Mouse (Mus musculus) kidney, embryonic 16.5 days (tissue): Measurements from ENCODE around the gene Lgals3. TPM values are rescaled to one million over a fixed set of nuclear protein-coding genes. Genes with fewer than 3 reads are reported as not detected.
"Not testable (repeated sequence)": the region's sequence is repeated elsewhere in the genome, so short reads cannot be mapped to it uniquely, and the experiment has no call there.

Source experiments
- ATAC-seq: fragments of 200-750 bp; cut with Nextera tagmentation; 2 replicates; pipeline ENCODE4 v1.8.0; 2017; ENCODE audit warnings: moderate TSS enrichment; ENCODE audit not compliant: low FRiP score, low TSS enrichment
- H3K27ac ChIP-seq: fragments of 300-500 bp; sonication (generic); 2 replicates; pipeline ENCODE4 v1.5.1; 2014; ENCODE audit warnings: low read length
- H3K27me3 ChIP-seq: fragments of 300-500 bp; sonication (generic); 2 replicates; pipeline ENCODE4 v1.6.1; 2014; ENCODE audit warnings: low read length, control low read depth, mixed read lengths; ENCODE audit not compliant: insufficient read depth
- H3K36me3 ChIP-seq: fragments of 300-500 bp; sonication (generic); 2 replicates; pipeline ENCODE4 v1.6.1; 2014; ENCODE audit warnings: low read length, control low read depth, mixed read lengths; ENCODE audit not compliant: insufficient read depth
- H3K4me1 ChIP-seq: fragments of 300-500 bp; sonication (generic); 2 replicates; pipeline ENCODE4 v1.6.1; 2014; ENCODE audit warnings: low read length, control low read depth, mixed read lengths; ENCODE audit not compliant: insufficient read depth
- H3K4me2 ChIP-seq: fragments of 300-500 bp; sonication (generic); replicated peaks from 2 replicates; pipeline ENCODE4 v1.6.1; 2014; ENCODE audit warnings: low read depth, low read length
- H3K4me3 ChIP-seq: fragments of 300-500 bp; sonication (generic); 2 replicates; pipeline ENCODE4 v1.5.1; 2014; ENCODE audit warnings: mild to moderate bottlenecking, low read length
- H3K9ac ChIP-seq: fragments of 300-500 bp; sonication (generic); replicated peaks from 2 replicates; pipeline ENCODE4 v1.6.1; 2014; ENCODE audit warnings: low read length
- H3K9me3 ChIP-seq: fragments of 300-500 bp; sonication (generic); 2 replicates; pipeline ENCODE4 v1.6.1; 2016; ENCODE audit warnings: low read length, control low read depth
- WGBS: fragments of 180-500 bp; shearing (Covaris S2); extraction: QIAGEN DNeasy Blood & Tissue Kit; methylation state at CpG from one replicate; pipeline ENCODE4 v1.1.7; 2014; 5-methylcytosine and 5-hydroxymethylcytosine counted together
- polyA plus RNA-seq: library from polyadenylated mRNA; unstranded; fragments of >200 nt; fragmentation: Nextera tagmentation; extraction: Ambion mirVana; gene quantifications from 2 replicates; pipeline ENCODE4 v1.2.1, GENCODE M21; 2015

Lgals3 gene
- polyA plus RNA-seq, result 30.1 and 37.6 TPM in 2 replicates

GRCm38 (mm10) chr14:47367461-47367860, at the start of gene Lgals3:
Gene Lgals3 (plus strand): TSS chr14:47367751.
- 52% methylated on average over 9 of the region's 9 CpGs for WGBS
- ATAC-seq, result peak; percentile 85
- peaks cover 8% of the 10 kb centered on the region for H3K4me1 ChIP-seq
- H3K27me3 ChIP-seq, result peaks cover under 1% of the 10 kb centered on the region; the same call in 1 of the 2 replicates
- H3K9ac ChIP-seq, result no peak within 1 kb of the TSS
- no peaks in the 10 kb centered on the region for H3K36me3 ChIP-seq
- peak within 1 kb of the TSS; percentile 85 for H3K27ac ChIP-seq
- H3K4me3 ChIP-seq, result no peak within 1 kb of the TSS
- no peak within 1 kb of the TSS for H3K4me2 ChIP-seq
- no peaks in the 10 kb centered on the region for H3K9me3 ChIP-seq

DNA sequence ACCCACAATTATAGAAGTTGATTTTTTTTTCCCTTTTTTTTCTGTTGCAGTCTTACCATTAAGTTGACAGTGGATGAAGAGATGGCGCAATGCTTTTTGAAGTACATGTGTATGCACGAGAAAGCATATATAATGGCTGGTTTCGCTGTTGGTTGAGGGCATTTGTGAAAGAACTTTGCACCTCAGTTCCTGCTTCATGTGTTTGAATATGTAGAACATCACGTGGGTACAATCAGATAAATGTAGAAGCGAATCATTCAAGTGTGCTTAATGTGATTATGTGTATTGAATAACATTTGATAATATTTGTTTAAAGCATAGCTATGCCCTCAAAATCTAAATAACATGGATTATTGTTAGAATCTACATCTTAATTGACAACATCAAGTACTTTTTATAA, 48.2 kb upstream of the Lgals3 start:
- Histone ChIP-seq H3K4me2 (no peak overlapping the region), H3K27ac (no peak overlapping the region), H3K9me3 (no peaks in the 10 kb centered on the region), H3K36me3 (peaks cover 36% of the 10 kb centered on the region), H3K4me1 (no peaks in the 10 kb centered on the region), H3K27me3 (no peaks in the 10 kb centered on the region), H3K4me3 (no peak overlapping the region), H3K9ac (no peak overlapping the region)
- ATAC-seq, result no peak
- 88% methylated on average over 5 of the region's 5 CpGs for WGBS

DNA sequence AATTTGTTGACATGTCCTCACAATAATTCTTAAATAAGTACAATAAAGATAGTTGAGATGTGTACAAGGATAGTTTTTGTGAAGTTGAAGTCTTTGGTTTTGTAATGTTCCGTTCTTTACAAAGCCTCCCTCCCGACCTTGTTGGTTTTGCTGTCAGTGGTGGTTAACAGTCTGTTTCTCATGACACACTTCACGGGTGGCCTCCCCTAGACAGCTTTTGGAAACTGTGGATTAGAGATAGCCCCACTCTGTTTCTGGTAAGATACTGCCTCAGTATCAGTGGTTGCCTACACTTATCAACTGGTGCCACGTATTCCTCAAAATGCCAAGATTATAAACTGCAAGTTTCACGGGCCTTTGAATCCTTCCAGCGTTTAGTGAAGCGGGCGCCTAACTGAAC, 46.0 kb upstream of the Lgals3 start:
- not testable (repeated sequence) for H3K9ac ChIP-seq, H3K4me3 ChIP-seq, H3K27me3 ChIP-seq, H3K4me1 ChIP-seq, H3K4me2 ChIP-seq, ATAC-seq, H3K27ac ChIP-seq, H3K9me3 ChIP-seq
- 90% methylated on average over 6 of the region's 8 CpGs for WGBS
- peaks cover 23% of the 10 kb centered on the region for H3K36me3 ChIP-seq

GRCm38 (mm10) chr14:47325965-47326761, 41.4 kb upstream of the Lgals3 start:
- no peak overlapping the region for H3K9ac ChIP-seq
- H3K4me3 ChIP-seq, result no peak overlapping the region
- WGBS, result 82% methylated on average over 9 of the region's 9 CpGs
- no peaks in the 10 kb centered on the region for H3K9me3 ChIP-seq
- H3K27me3 ChIP-seq, result no peaks in the 10 kb centered on the region
- H3K4me1 ChIP-seq, result no peaks in the 10 kb centered on the region
- H3K27ac ChIP-seq, result no peak overlapping the region
- no peak overlapping the region for H3K4me2 ChIP-seq
- no peak for ATAC-seq
- peaks cover 9% of the 10 kb centered on the region for H3K36me3 ChIP-seq

DNA sequence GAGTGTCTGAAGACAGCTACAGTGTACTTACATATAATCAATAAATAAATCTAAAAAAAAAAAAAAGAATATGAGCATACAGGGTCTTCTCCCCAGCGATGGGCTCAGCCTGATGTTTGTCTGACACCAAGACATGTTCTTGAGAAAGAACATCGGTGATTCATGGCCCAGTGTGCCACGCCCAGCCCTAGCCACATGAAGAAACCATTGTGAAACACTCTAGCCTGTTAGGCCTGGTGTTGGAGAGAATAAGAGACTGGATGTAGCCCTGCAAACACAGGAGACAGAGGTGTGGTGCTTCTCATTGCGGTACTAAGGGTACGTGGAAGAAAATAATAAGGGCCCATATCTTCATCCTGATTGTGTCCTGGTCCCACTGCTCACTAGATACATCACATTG, 40.2 kb upstream of the Lgals3 start:
- no peak overlapping the region for H3K4me3 ChIP-seq
- no peaks in the 10 kb centered on the region for H3K9me3 ChIP-seq
- WGBS, result 92% methylated on average over 5 of the region's 5 CpGs
- H3K27ac ChIP-seq, result no peak overlapping the region
- H3K36me3 ChIP-seq, result peaks cover 9% of the 10 kb centered on the region
- H3K4me2 ChIP-seq, result no peak overlapping the region
- no peak overlapping the region for H3K9ac ChIP-seq
- H3K4me1 ChIP-seq, result no peaks in the 10 kb centered on the region
- no peaks in the 10 kb centered on the region for H3K27me3 ChIP-seq
- no peak for ATAC-seq

DNA sequence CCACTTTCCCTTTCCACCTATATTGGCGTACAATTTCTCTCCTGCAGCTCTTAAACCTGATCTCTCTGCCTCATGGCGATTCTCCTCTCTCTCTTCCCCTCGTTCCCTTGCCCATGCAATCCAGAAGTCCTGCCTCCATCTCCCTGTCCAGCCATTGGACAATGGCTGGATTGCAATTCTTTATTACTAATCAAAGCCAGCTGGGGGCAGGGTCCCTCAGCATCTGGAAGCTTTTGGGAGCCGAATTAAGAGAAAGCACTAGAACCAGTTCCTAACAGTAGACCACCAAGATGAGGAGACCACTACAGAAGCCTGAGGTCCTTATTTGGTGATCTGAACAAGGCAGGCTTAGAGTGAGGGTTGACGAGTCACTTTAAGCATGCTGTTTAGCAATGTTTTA, 35.6 kb upstream of the Lgals3 start:
- Histone ChIP-seq H3K27ac (no peak overlapping the region), H3K9me3 (no peaks in the 10 kb centered on the region), H3K4me3 (no peak overlapping the region), H3K9ac (no peak overlapping the region), H3K4me1 (no peaks in the 10 kb centered on the region), H3K27me3 (no peaks in the 10 kb centered on the region), H3K36me3 (no peaks in the 10 kb centered on the region), H3K4me2 (no peak overlapping the region)
- WGBS, result 61% methylated on average over 5 of the region's 5 CpGs
- ATAC-seq, result no peak

DNA sequence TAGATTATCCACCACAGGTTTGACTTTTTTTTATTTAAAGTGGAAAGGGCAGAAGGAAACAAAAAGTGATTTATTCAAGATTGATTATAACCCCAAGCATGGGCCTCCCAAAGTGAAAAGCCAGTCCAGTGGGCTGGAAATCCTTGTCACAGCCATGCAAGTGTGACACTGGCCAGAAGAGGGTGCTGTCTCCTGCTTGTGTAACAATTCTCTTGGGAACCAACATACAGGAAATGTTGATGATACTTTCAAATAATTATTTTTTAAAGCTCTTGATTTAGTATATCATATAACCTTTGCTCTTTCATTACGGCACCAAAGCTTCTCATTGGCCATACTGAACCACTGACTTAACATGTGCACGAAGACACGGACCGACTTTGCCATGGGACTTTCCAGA, 32.7 kb upstream of the Lgals3 start:
- no peaks in the 10 kb centered on the region for H3K4me1 ChIP-seq
- ATAC-seq, result no peak
- WGBS, result 85% methylated on average over 4 of the region's 4 CpGs

DNA sequence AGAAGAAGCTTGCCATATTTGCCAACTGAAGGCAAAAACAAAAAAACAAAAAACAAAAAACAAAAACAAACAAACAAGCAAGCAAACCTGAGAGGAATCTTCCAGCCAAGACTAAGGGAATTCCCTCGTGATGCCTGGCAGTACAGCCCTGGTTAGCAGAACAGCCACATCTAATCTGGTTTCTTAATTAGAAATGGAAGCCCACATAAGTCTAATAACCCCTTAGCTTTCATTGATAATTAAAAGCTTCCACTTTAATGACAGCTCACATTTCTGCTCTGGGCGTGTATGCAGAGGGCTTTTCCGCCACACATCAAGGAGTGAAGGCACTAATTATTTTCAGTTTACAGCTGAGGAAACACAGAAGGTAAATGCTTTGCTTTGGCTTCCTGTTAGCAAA, 32.3 kb upstream of the Lgals3 start:
- Histone ChIP-seq H3K4me2 (no peak overlapping the region), H3K36me3 (no peaks in the 10 kb centered on the region), H3K27me3 (no peaks in the 10 kb centered on the region), H3K9me3 (no peaks in the 10 kb centered on the region), H3K4me3 (no peak overlapping the region), H3K4me1 (no peaks in the 10 kb centered on the region), H3K27ac (no peak overlapping the region), H3K9ac (no peak overlapping the region)
- ATAC-seq, result no peak
- WGBS, result 50% methylated on average over 3 of the region's 3 CpGs

More for the DNA sequence above, 32.7 kb upstream of the Lgals3 start:
- Histone ChIP-seq H3K4me3 (no peak overlapping the region), H3K4me2 (no peak overlapping the region), H3K27ac (no peak overlapping the region), H3K36me3 (no peaks in the 10 kb centered on the region), H3K9me3 (no peaks in the 10 kb centered on the region), H3K9ac (no peak overlapping the region), H3K27me3 (no peaks in the 10 kb centered on the region)

GRCm38 (mm10) chr14:47340231-47340925, 27.2 kb upstream of the Lgals3 start:
- Histone ChIP-seq H3K36me3 (no peaks in the 10 kb centered on the region), H3K4me2 (no peak overlapping the region), H3K27ac (no peak overlapping the region), H3K27me3 (no peaks in the 10 kb centered on the region), H3K9ac (no peak overlapping the region), H3K4me1 (no peaks in the 10 kb centered on the region), H3K9me3 (no peaks in the 10 kb centered on the region), H3K4me3 (no peak overlapping the region)
- WGBS, result 82% methylated on average over 10 of the region's 10 CpGs
- no peak for ATAC-seq

- Histone ChIP-seq H3K9ac (no peak overlapping the region), H3K9me3 (no peaks in the 10 kb centered on the region), H3K4me2 (no peak overlapping the region), H3K4me3 (no peak overlapping the region), H3K36me3 (no peaks in the 10 kb centered on the region), H3K27me3 (no peaks in the 10 kb centered on the region), H3K27ac (no peak overlapping the region), H3K4me1 (no peaks in the 10 kb centered on the region)
- WGBS, result 90% methylated on average over 4 of the region's 4 CpGs
- no peak for ATAC-seq
Observed at GRCm38 (mm10) chr14:47341811-47342291, 25.7 kb upstream of the Lgals3 start.
